Mouse (Mus musculus): ENCODE results near the gene Ndufs6. TPM values are rescaled to one million over a fixed set of nuclear protein-coding genes. Genes with fewer than 3 reads are reported as not detected.

The Ndufs6 gene
- polyA plus RNA-seq, 1 experiment from 2014 or later = 367 TPM

DNA sequence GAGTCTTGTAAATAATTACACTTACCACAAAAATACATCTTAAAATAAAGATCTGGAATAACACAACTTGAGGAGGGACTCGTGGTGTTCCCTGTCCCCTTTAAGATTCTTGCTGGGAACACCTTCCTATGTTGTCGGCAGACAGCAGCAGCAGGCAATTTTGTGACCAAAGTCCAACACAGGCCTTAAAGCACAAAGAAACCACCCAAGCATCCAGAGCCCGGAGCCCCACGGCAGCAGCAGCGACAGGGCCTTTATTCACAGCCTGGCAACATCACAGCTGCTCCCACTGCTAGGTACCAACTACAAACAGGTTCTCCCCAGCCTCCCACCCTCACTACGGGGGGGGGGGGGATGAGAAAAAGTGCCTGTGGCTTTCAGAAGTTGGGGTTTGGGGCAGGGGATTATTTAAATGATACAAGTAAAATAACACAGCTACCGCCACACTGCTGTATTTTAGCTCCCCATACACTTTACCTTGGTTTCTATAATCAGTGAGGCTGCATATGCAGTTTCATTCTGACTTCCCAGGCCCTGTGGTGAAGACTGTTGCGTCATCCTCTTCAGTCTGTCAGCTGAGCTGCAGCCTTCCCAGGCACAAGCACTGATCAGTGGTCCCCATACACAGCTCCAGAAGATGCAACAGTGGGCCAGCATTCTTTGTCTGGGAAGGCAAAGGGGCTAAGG lies 22.8 kb downstream of the Ndufs6 start:
- Histone ChIP-seq H3K27ac (replicated peaks) (no peak overlapping the region), H3K4me1 (no peaks in the 10 kb centered on the region), H3K36me3 (no peaks in the 10 kb centered on the region), H3K4me3 (replicated peaks) (no peak overlapping the region), H3K4me2 (replicated peaks) (no peak overlapping the region), H3K9me3 (replicated peaks) (no peaks in the 10 kb centered on the region), H3K27me3 (no peaks in the 10 kb centered on the region), H3K9ac (no peak overlapping the region)
- 40% methylated on average over 8 of the region's 8 CpGs for WGBS
- ATAC-seq (ENCODE audit: insufficient number of reproducible peaks, low FRiP score, low TSS enrichment, low read depth) = no peak

GRCm38 (mm10) chr13:73304729-73305128 lies 23.6 kb downstream of the Ndufs6 start:
- WGBS = 64% methylated on average over 6 of the region's 6 CpGs
- Histone ChIP-seq H3K9ac (no peak overlapping the region), H3K27me3 (no peaks in the 10 kb centered on the region), H3K9me3 (replicated peaks) (no peaks in the 10 kb centered on the region), H3K4me1 (no peaks in the 10 kb centered on the region), H3K27ac (replicated peaks) (no peak overlapping the region), H3K4me2 (replicated peaks) (no peak overlapping the region), H3K36me3 (no peaks in the 10 kb centered on the region), H3K4me3 (replicated peaks) (no peak overlapping the region)
- ATAC-seq (ENCODE audit: insufficient number of reproducible peaks, low FRiP score, low TSS enrichment, low read depth) = no peak

DNA sequence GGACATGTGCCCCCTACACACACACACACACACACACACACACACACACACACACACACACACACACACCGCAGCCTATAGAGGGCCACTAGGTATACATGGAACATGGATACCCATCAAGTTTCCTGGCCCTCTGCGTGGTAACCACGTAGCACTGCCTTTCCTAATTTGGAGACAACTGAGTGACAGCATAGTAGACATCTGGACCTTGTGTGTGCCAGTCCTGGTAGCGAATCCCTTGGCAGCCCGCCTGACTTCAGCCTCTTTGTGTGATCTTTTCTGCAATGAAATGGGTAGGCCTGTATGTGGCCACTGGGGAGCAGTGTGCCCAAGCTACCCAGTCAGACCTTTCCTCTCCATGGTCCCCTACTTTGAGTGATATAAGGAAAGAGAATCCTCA lies 29.0 kb downstream of the Ndufs6 start:
- H3K27me3 ChIP-seq = no peaks in the 10 kb centered on the region
- H3K9ac ChIP-seq = no peak overlapping the region
- H3K9me3 ChIP-seq (replicated peaks) = no peaks in the 10 kb centered on the region
- ATAC-seq (ENCODE audit: insufficient number of reproducible peaks, low FRiP score, low TSS enrichment, low read depth) = no peak
- no peak overlapping the region for H3K27ac ChIP-seq (replicated peaks)
- H3K36me3 ChIP-seq = no peaks in the 10 kb centered on the region
- WGBS = 86% methylated on average over 5 of the region's 5 CpGs
- H3K4me3 ChIP-seq (replicated peaks) = no peak overlapping the region
- no peak overlapping the region for H3K4me2 ChIP-seq (replicated peaks)
- H3K4me1 ChIP-seq = no peaks in the 10 kb centered on the region

GRCm38 (mm10) chr13:73298717-73299116 lies 29.6 kb downstream of the Ndufs6 start:
- no peaks in the 10 kb centered on the region for H3K4me1 ChIP-seq
- no peaks in the 10 kb centered on the region for H3K9me3 ChIP-seq (replicated peaks)
- no peaks in the 10 kb centered on the region for H3K36me3 ChIP-seq
- H3K27me3 ChIP-seq = no peaks in the 10 kb centered on the region
- no peak overlapping the region for H3K9ac ChIP-seq
- H3K4me3 ChIP-seq (replicated peaks) = no peak overlapping the region
- no peak overlapping the region for H3K4me2 ChIP-seq (replicated peaks)
- no peak for ATAC-seq (ENCODE audit: insufficient number of reproducible peaks, low FRiP score, low TSS enrichment, low read depth)
- 65% methylated on average over 4 of the region's 4 CpGs for WGBS
- H3K27ac ChIP-seq (replicated peaks) = no peak overlapping the region

DNA sequence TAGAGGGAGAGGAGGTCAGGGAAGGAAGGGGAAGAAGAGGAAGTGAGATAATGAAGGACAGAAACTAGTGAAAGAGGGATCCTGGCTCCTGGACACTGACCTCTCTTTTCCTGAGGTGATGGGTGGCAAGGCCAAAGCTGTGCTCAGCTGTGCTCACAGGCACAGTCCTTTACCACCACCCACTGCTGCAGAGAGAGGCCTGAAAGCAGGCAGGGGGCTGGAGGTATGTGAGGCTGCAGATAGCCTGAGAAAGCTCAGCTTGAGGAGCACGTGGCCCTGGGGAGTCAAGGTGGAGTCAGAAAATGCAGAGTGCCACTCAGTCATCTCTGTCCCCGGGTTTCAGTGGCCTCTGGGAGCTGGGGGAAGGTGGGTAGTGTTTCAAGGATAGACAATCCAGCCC lies 37.2 kb downstream of the Ndufs6 start:
- H3K9ac ChIP-seq = no peak overlapping the region
- no peak overlapping the region for H3K4me2 ChIP-seq (replicated peaks)
- no peaks in the 10 kb centered on the region for H3K9me3 ChIP-seq (replicated peaks)
- H3K4me1 ChIP-seq = no peaks in the 10 kb centered on the region
- WGBS = 23% methylated on average over 2 of the region's 2 CpGs
- H3K27me3 ChIP-seq = no peaks in the 10 kb centered on the region
- no peak overlapping the region for H3K27ac ChIP-seq (replicated peaks)
- H3K36me3 ChIP-seq = no peaks in the 10 kb centered on the region
- ATAC-seq (ENCODE audit: insufficient number of reproducible peaks, low FRiP score, low TSS enrichment, low read depth) = no peak
- no peak overlapping the region for H3K4me3 ChIP-seq (replicated peaks)

DNA sequence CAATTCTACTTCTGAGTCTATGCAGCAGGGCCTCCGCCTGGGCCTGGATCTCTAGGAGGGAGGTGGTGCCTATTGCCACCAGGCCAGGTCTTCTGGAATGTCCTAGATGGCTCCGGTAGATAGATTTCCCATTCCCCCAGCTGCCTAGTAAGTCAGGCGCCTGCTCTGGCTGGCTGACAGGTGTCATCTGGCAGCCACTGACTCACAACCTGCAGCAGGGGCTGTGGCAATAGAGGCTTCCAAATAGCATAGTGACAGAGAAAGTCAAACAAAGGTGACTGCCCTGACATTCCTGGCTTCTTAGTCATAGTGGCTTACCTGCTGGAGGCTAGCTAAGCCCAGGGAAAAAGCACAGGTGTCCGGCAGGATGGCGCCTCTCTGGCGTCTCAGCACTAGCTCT lies 38.1 kb downstream of the Ndufs6 start:
- H3K36me3 ChIP-seq = no peaks in the 10 kb centered on the region
- WGBS = 75% methylated on average over 6 of the region's 6 CpGs

DNA sequence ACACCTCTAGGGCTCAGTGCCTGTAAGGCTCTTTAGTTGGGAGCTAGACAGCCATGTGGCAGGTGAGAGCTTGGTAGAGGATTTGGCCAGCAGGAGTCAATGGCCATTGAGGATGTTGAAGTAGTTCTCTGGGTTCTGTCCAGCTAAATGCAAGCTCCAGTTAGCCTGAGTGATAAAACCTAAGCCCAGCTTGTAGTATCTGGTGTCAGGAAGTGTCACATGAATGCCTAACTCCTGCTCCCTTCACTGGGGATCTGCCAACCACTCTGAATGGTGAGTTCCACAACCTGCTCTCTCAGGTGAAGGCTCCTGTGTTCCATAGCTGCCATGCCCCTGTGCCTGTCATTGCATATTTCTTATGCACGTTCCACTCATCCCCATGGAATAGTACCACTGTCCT lies 44.8 kb downstream of the Ndufs6 start:
- Histone ChIP-seq H3K4me3 (replicated peaks) (no peak overlapping the region), H3K27me3 (no peaks in the 10 kb centered on the region), H3K4me2 (replicated peaks) (no peak overlapping the region), H3K27ac (replicated peaks) (no peak overlapping the region), H3K4me1 (no peaks in the 10 kb centered on the region), H3K36me3 (no peaks in the 10 kb centered on the region), H3K9me3 (replicated peaks) (no peaks in the 10 kb centered on the region), H3K9ac (no peak overlapping the region)
- 83% methylated on average over 1 of the region's 1 CpGs for WGBS
- ATAC-seq (ENCODE audit: insufficient number of reproducible peaks, low FRiP score, low TSS enrichment, low read depth) = no peak

More for the DNA sequence above, 38.1 kb downstream of the Ndufs6 start:
- no peak overlapping the region for H3K4me3 ChIP-seq (replicated peaks)
- H3K27ac ChIP-seq (replicated peaks) = no peak overlapping the region
- H3K9ac ChIP-seq = no peak overlapping the region
- H3K4me2 ChIP-seq (replicated peaks) = no peak overlapping the region
- no peaks in the 10 kb centered on the region for H3K4me1 ChIP-seq
- H3K27me3 ChIP-seq = no peaks in the 10 kb centered on the region
- no peak for ATAC-seq (ENCODE audit: insufficient number of reproducible peaks, low FRiP score, low TSS enrichment, low read depth)
- H3K9me3 ChIP-seq (replicated peaks) = no peaks in the 10 kb centered on the region

GRCm38 (mm10) chr13:73282407-73282806 lies 45.9 kb downstream of the Ndufs6 start:
- Histone ChIP-seq H3K36me3 (no peaks in the 10 kb centered on the region), H3K27ac (replicated peaks) (no peak overlapping the region), H3K9ac (no peak overlapping the region), H3K9me3 (replicated peaks) (no peaks in the 10 kb centered on the region), H3K27me3 (no peaks in the 10 kb centered on the region; the same call in 1 of the 2 replicates), H3K4me1 (no peaks in the 10 kb centered on the region), H3K4me2 (replicated peaks) (no peak overlapping the region), H3K4me3 (replicated peaks) (no peak overlapping the region)
- WGBS = 55% methylated on average over 2 of the region's 2 CpGs
- ATAC-seq (ENCODE audit: insufficient number of reproducible peaks, low FRiP score, low TSS enrichment, low read depth) = no peak

GRCm38 (mm10) chr13:73279196-73279595 lies 49.1 kb downstream of the Ndufs6 start:
- 29% methylated on average over 1 of the region's 1 CpGs for WGBS
- no peaks in the 10 kb centered on the region for H3K9me3 ChIP-seq (replicated peaks)

GRCm38 (mm10) chr13:73277797-73278196 lies 50.5 kb downstream of the Ndufs6 start:
- Histone ChIP-seq H3K4me2 (replicated peaks) (no peak overlapping the region), H3K27ac (replicated peaks) (no peak overlapping the region), H3K36me3 (no peaks in the 10 kb centered on the region), H3K9ac (no peak overlapping the region), H3K9me3 (replicated peaks) (no peaks in the 10 kb centered on the region), H3K27me3 (peaks cover 28% of the 10 kb centered on the region), H3K4me1 (no peaks in the 10 kb centered on the region), H3K4me3 (replicated peaks) (no peak overlapping the region)
- 56% methylated on average over 1 of the region's 1 CpGs for WGBS
- ATAC-seq (ENCODE audit: insufficient number of reproducible peaks, low FRiP score, low TSS enrichment, low read depth) = no peak

More at GRCm38 (mm10) chr13:73279196-73279595, 49.1 kb downstream of the Ndufs6 start:
- no peak for ATAC-seq (ENCODE audit: insufficient number of reproducible peaks, low FRiP score, low TSS enrichment, low read depth)
- no peaks in the 10 kb centered on the region for H3K36me3 ChIP-seq
- no peak overlapping the region for H3K9ac ChIP-seq
- no peak overlapping the region for H3K27ac ChIP-seq (replicated peaks)
- no peak overlapping the region for H3K4me2 ChIP-seq (replicated peaks)
- H3K4me3 ChIP-seq (replicated peaks) = no peak overlapping the region
- no peaks in the 10 kb centered on the region for H3K4me1 ChIP-seq
- peaks cover 14% of the 10 kb centered on the region for H3K27me3 ChIP-seq

GRCm38 (mm10) chr13:73277361-73277760 lies 51.0 kb downstream of the Ndufs6 start:
- no peaks in the 10 kb centered on the region for H3K4me1 ChIP-seq
- peaks cover 32% of the 10 kb centered on the region for H3K27me3 ChIP-seq
- no peak for ATAC-seq (ENCODE audit: insufficient number of reproducible peaks, low FRiP score, low TSS enrichment, low read depth)
- no peak overlapping the region for H3K4me2 ChIP-seq (replicated peaks)
- H3K9me3 ChIP-seq (replicated peaks) = no peaks in the 10 kb centered on the region
- 86% methylated on average over 6 of the region's 6 CpGs for WGBS
- no peak overlapping the region for H3K4me3 ChIP-seq (replicated peaks)
- H3K9ac ChIP-seq = no peak overlapping the region
- no peaks in the 10 kb centered on the region for H3K36me3 ChIP-seq
- H3K27ac ChIP-seq (replicated peaks) = no peak overlapping the region

GRCm38 (mm10) chr13:73273536-73273935 lies 54.8 kb downstream of the Ndufs6 start:
- Histone ChIP-seq H3K4me2 (replicated peaks) (no peak overlapping the region), H3K27ac (replicated peaks) (no peak overlapping the region; the same call in 1 of the 2 replicates), H3K36me3 (no peaks in the 10 kb centered on the region), H3K9me3 (replicated peaks) (no peaks in the 10 kb centered on the region), H3K4me3 (replicated peaks) (no peak overlapping the region), H3K27me3 (peaks cover 70% of the 10 kb centered on the region), H3K4me1 (peaks cover 23% of the 10 kb centered on the region), H3K9ac (no peak overlapping the region)
- ATAC-seq (ENCODE audit: insufficient number of reproducible peaks, low FRiP score, low TSS enrichment, low read depth) = no peak
- 32% methylated on average over 1 of the region's 1 CpGs for WGBS

Data from embryonic facial prominence, embryonic 15.5 days (tissue).